9 mouse cellular contexts compared by ENCODE assay signal in the genomic region with DNA sequence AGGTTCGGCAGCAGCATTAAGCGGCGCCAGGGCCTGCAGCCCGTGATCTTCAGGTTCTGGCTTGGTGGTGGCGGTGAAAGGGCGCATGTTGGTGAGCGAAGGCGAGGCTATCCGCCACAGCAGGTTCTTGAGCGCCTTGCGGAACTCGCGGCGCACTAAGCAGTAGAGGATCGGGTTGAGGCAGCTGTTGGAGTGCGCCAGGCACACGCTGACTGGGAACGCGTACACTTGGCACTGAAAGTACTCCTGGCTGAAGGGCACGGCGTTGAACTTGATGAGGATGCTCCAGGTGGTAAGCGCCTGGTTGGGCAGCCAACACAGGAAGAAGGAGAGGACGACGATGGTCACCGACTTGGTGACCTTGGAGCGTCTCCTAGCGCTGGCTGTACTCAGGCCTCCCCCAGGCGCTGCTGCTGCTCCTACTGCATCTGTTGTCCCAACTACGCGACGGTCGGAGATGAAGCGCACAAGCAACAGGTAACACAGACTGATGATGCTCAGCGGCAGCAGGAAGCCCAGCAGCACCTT. TPM values are rescaled to one million over a fixed set of nuclear protein-coding genes. Genes with fewer than 3 reads are reported as not detected.
A peak's percentile ranks its signal among the peaks of the same experiment; 100 is the strongest.
DNase-seq lines count a peak whose midpoint lies in the region; ATAC-seq lines count a peak whose summit lies in the region.
"Had no signal": no experiment of that assay in that cellular context is flagged by ENCODE, and none has a peak within 500 bp of the region (broad histone marks: within the 10 kb centered on the region; RNA-seq: fewer than 3 reads in every experiment).

No protein-coding gene starts in this region.

- DNase-seq in gastrocnemius, postnatal 14 days: peak; percentile 13
- no peak for DNase-seq in gastrocnemius, adult 18-20 months (ENCODE audit: low spot score)
- peak; percentile 7 to 17 for DNase-seq in right cerebral cortex, adult 2 months (ENCODE audit: low spot score in 2 of 2)
- DNase-seq in right cerebral cortex, postnatal 36 days (ENCODE audit: low spot score in 2 of 2): no peak
- DNase-seq in liver, embryonic 11.5 days (ENCODE audit: low spot score): no peak
- DNase-seq in ovary, adult 18-20 months (ENCODE audit: low spot score): no peak
- DNase-seq in ovary, postnatal 36 days (ENCODE audit: low spot score): no peak
- no peak for DNase-seq in T-cell, adult 2 months (ENCODE audit: low spot score)

- no peaks in the 10 kb centered on the region for H3K9me3 ChIP-seq in liver, embryonic 11.5 days (ENCODE audit: control insufficient read depth, low read length)

- peak overlapping the region; percentile 61 for H3K4me2 ChIP-seq in liver, embryonic 11.5 days

- H3K4me3 ChIP-seq in liver, embryonic 11.5 days (ENCODE audit: low read depth, low read length): peak overlapping the region; percentile 35

- no peak overlapping the region for H3K27ac ChIP-seq in liver, embryonic 11.5 days (ENCODE audit: low read depth, low read length)

- WGBS in liver, embryonic 11.5 days: 7% methylated on average over 34 of the region's 34 CpGs

- H3K36me3 ChIP-seq in liver, embryonic 11.5 days (ENCODE audit: control insufficient read depth, insufficient read depth, low read length): no peaks in the 10 kb centered on the region

- peaks cover 41% of the 10 kb centered on the region for H3K27me3 ChIP-seq in liver, embryonic 11.5 days (replicated peaks; ENCODE audit: control insufficient read depth, insufficient read depth, low read length)

- no peak overlapping the region for H3K9ac ChIP-seq in liver, embryonic 11.5 days (ENCODE audit: low read depth, low read length)

- no peak for ATAC-seq in liver, embryonic 11.5 days (replicated peaks; ENCODE audit: low FRiP score)

- intact Hi-C loops in gastrocnemius, postnatal 14 days (cut with DNase I; ENCODE audit: low total_unique reads): loop anchor here (2.0 to 5.0 kb wide), 3 partner anchors 114 to 346 kb away; no protein-coding TSS in a partner anchor

- H3K4me1 ChIP-seq in liver, embryonic 11.5 days (replicated peaks; ENCODE audit: control insufficient read depth, insufficient read depth, low read length): peaks cover 6% of the 10 kb centered on the region

RNA-seq across cellular contexts. Expression of a gene that starts 1.8 kb away (rescaled TPM):
- under 1 TPM in 1 of 2 experiments, not detected in 1; 0.08 TPM for total RNA-seq in gastrocnemius, postnatal 14 days (2021)
- not detected for total RNA-seq in gastrocnemius, adult 18-20 months (2021)
- polyA plus RNA-seq in liver, embryonic 11.5 days (2014; fragmentation: Nextera tagmentation; extraction: Ambion mirVana): 0.12 and 0.26 TPM in 2 replicates
- polyA plus RNA-seq: small intestine, adult 2 months had no signal

RNA-seq across cellular contexts. Expression of a gene that starts 28.6 kb away (rescaled TPM):
- 10 to 100 TPM; 19.8 to 21.6 TPM for total RNA-seq in gastrocnemius, postnatal 14 days (2021)
- 1 to 10 TPM; 1.4 to 1.9 TPM for total RNA-seq in gastrocnemius, adult 18-20 months (2021)
- polyA plus RNA-seq in liver, embryonic 11.5 days (2014; fragmentation: Nextera tagmentation; extraction: Ambion mirVana): 1.4 TPM in 2 replicates

RNA-seq across cellular contexts. Expression of a gene that starts 35.5 kb away (rescaled TPM):
- total RNA-seq in gastrocnemius, postnatal 14 days (2021): not detected
- under 1 TPM in 1 of 2 experiments, not detected in 1; 0.11 TPM for total RNA-seq in gastrocnemius, adult 18-20 months (2021)
- 0.05 and 0.09 TPM in 2 replicates for polyA plus RNA-seq in liver, embryonic 11.5 days (2014; fragmentation: Nextera tagmentation; extraction: Ambion mirVana)
- polyA plus RNA-seq: small intestine, adult 2 months had no signal

RNA-seq across cellular contexts. Expression of a gene that starts 54.5 kb away (rescaled TPM):
- total RNA-seq in gastrocnemius, postnatal 14 days (2021): 10 to 100 TPM; 19.0 to 20.7 TPM
- total RNA-seq in gastrocnemius, adult 18-20 months (2021): 10 to 100 TPM; 16.7 to 17.0 TPM
- polyA plus RNA-seq in liver, embryonic 11.5 days (2014; fragmentation: Nextera tagmentation; extraction: Ambion mirVana): 15.9 and 17.9 TPM in 2 replicates

Comparison
In these comparisons a context has a peak if more than half of its experiments do, and no peak if none do; other contexts are left out.
1. DNase-seq: peak in gastrocnemius, postnatal 14 days (single experiment) and right cerebral cortex, adult 2 months (2 of 2); none in gastrocnemius, adult 18-20 months (single experiment), right cerebral cortex, postnatal 36 days (0 of 2), liver, embryonic 11.5 days (single experiment), ovary, adult 18-20 months (single experiment), ovary, postnatal 36 days (single experiment) and T-cell, adult 2 months (single experiment).
2. RNA of a gene that starts 28.6 kb away (total RNA-seq): 19.8 to 21.6 TPM in gastrocnemius, postnatal 14 days; 1.4 to 1.9 TPM in gastrocnemius, adult 18-20 months; every median in the first group is over 4 times any median in the second.